Mouse (Mus musculus): ENCODE data around the gene Zdhhc17.

Zdhhc17 gene

DNA sequence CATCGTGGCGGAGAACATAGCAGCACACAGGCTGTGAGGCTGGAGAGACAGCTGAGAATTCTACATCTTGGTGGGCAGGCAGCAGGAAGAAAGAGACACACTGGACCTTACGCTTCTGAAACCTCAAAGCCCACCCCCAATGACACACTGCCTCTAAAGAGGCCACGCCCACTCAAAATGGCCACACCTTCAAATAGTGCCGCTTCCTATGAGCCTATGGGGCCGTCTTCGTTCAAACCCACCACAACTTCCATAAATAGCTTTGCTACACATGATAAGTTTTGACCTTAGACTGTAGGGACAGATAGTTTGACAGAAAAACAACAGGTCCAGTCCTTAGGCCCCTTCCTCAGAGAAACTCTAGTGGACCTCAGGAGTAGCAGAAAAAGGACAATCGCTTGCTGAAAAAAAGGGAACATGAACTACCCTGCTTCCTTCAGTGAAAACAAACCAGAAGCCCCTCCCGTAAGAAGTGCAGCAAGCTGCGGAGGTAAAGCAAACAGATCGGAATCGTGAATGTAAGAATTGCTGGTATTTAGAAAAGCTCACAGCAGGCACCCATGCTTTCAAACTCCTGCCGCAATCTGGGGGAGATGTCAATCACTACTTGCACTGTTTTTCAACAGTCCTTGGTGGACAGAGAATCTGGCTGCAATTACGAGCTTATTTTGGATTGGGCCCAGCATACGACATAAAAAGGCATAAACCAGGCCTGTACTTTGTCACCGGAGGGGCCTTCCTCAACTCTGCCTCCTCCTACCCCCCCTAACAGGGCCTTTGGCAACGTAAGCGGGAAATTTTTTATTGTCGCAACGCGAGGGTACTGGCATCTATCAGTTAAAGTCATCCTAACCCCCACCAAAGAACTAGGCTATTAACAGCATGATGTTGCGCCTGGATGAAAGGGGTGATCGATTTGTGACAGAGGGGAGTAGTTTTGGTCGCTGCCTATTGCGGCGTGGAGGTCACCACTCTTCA is 91.2 kb downstream of the Zdhhc17 start:
- DNase-seq = no peak

DNA sequence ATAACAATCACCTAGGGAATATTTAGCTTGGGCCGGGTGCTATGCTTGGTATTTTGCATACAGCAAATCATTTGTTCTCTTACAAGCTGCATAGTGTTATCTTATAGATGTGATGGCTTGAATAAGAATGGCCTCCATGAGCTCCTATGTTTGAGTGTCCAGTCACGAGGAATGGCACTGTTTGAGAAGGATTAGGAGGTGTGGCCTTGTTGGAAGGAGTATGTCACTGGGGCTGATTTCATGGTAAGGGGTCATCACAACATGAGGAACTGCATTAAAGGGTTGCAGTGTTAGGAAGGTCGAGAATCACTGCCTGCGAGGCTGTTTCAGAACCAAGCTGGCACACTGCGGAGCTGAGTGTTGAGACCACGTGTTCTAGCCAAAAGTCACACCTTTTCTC is 92.4 kb downstream of the Zdhhc17 start:
- no peak for DNase-seq

DNA sequence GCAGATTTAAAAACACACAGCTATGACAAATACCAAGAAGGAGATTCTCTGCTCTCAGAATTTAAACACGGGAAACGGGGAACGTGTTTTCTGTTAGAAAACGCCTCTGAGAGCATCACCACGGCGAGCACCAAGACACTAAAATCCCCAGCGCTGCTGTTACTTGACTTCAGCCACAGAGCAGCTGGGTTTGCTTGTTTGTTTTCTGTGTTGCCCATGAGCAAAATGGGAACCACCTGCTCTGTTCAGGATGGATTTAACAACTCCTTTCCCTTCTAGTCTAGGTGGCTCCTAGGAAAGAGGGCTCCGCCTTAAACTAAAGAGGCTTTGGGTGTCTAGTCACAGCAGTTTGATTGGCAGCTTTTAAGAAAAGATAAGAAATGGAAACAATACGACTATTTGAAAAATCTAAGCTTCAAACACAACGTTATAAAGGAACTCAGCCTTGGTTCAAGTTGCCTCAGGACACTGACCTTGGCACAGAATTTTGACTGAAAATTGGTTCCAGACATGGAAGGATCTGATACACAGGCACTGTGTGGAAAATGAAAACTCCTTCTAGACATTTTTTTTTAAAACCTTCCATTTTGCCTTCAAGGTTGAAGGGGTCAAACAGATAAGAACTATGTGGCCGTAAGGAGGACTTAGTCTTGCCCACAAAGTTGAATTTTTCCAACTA is 93.1 kb downstream of the Zdhhc17 start:
- DNase-seq = no peak

DNA sequence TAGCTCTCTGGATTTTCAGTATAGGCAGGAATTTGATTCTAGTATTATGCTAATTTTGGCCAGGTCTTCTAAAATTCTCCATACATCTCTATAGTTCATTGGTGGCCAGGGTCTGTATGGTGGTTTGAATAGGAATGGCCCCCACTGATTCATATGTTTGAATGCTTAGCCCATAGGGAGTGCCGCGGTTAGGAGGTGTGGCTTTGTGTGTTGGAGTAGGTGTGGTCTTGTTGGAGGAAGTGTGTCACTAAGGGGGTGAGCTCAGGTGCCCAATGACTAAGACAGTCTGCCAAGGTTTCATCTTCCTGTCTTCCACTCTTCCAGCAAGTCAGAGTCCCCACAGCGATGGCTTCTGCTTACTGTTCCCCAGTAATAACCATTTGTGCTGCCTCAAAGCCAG is 106.1 kb downstream of the Zdhhc17 start:
- DNase-seq = no peak

DNA sequence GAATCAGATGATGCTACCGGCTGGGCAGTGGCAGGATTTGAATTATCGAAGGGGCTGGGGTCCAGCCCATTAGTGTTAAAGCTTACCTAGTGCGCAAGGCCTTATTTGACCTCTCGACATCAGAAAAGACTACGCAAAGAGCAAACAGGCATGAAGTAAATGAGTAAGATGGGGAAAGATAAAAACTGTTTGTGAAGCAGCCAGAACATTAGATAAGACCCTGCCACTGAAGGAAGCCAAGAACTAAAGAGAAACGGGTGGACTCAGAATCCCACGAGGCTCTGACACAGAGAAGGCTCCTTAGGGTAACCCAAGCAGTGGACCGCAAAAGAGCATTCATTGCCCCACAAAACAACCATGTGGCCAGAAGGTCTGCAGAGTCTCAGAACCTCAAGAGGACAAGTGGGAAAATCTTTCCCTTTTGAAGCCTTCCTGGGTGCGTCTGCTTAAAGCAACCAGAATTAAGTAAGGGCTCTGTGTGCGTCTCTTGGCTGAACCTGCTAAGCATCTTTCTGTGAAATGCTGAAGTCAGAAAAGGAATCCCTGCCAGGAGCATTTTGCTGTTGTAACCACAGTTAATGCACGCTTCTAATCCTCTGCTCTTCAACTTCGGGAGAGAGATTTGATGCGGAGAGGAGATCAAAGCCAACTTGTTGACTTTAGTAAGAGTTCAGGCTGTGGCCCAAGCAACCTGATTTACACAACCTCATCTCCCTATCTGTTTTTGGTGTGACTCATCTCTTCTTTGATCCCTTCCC is 110.0 kb downstream of the Zdhhc17 start:
- no peak for DNase-seq

All from kidney, adult 9 months (tissue).